Mouse (Mus musculus) stomach, postnatal 0 days (tissue): ENCODE results near the gene Tas2r138. TPM values are rescaled to one million over a fixed set of nuclear protein-coding genes. Genes with fewer than 3 reads are reported as not detected.

ENCODE experiments used
- ATAC-seq: fragments of 200-750 bp; cut with Nextera tagmentation; 2 replicates; pipeline ENCODE4 v1.8.0; 2017; ENCODE audit not compliant: low FRiP score, low TSS enrichment
- DNase-seq: peaks from one replicate; pipeline ENCODE4 v3.0.0-alpha.2; 2016; ENCODE audit warnings: low spot score
- H3K27ac ChIP-seq: fragments of 300-500 bp; sonication (generic); replicated peaks from 2 replicates; pipeline ENCODE4 v1.5.1; 2014; ENCODE audit warnings: mild to moderate bottlenecking, control low read depth
- H3K27me3 ChIP-seq: fragments of 300-500 bp; sonication (generic); 2 replicates; pipeline ENCODE4 v1.6.1; 2014; ENCODE audit warnings: low read length; ENCODE audit not compliant: control insufficient read depth, insufficient read depth
- H3K36me3 ChIP-seq: fragments of 300-500 bp; sonication (generic); 2 replicates; pipeline ENCODE4 v1.6.1; 2014; ENCODE audit warnings: low read length, mixed read lengths; ENCODE audit not compliant: control insufficient read depth, insufficient read depth
- H3K4me1 ChIP-seq: fragments of 300-500 bp; sonication (generic); replicated peaks from 2 replicates; pipeline ENCODE4 v1.6.1; 2014; ENCODE audit warnings: antibody characterized with exemption; ENCODE audit not compliant: control insufficient read depth, insufficient read depth
- H3K4me2 ChIP-seq: fragments of 300-500 bp; sonication (generic); replicated peaks from 2 replicates; pipeline ENCODE4 v1.6.1; 2014; ENCODE audit warnings: low read depth, mild to moderate bottlenecking, control low read depth, moderate library complexity
- H3K4me3 ChIP-seq: fragments of 300-500 bp; sonication (generic); 2 replicates; pipeline ENCODE4 v1.5.1; 2014; ENCODE audit warnings: low read depth, low read length, control low read depth
- H3K9ac ChIP-seq: fragments of 300-500 bp; sonication (generic); 2 replicates; pipeline ENCODE4 v1.6.1; 2014; ENCODE audit warnings: mild to moderate bottlenecking, low read length, control low read depth, mixed read lengths
- H3K9me3 ChIP-seq: fragments of 300-500 bp; sonication (generic); 2 replicates; pipeline ENCODE4 v1.6.1; 2016; ENCODE audit warnings: low read length; ENCODE audit not compliant: control insufficient read depth
- CTCF ChIP-seq: IDR thresholded peaks from 2 replicates; pipeline ENCODE4 v1.5.1; 2016; ENCODE audit warnings: antibody characterized with exemption, low read depth, mild to moderate bottlenecking, moderate library complexity
- EP300 ChIP-seq: optimal IDR thresholded peaks from 2 replicates; pipeline ENCODE3; 2016; ENCODE audit warnings: antibody characterized with exemption
- WGBS: fragments of 180-500 bp; shearing (Covaris S2); extraction: QIAGEN DNeasy Blood & Tissue Kit; methylation state at CpG from one replicate; pipeline ENCODE4 v1.1.7; 2014; 5-methylcytosine and 5-hydroxymethylcytosine counted together
- polyA plus RNA-seq: library from polyadenylated mRNA; unstranded; fragments of >200 nt; fragmentation: Nextera tagmentation; extraction: Ambion mirVana; gene quantifications from 2 replicates; pipeline ENCODE4 v1.2.1, GENCODE M21; 2015

Gene Tas2r138
- not detected in 2 replicates for polyA plus RNA-seq

GRCm38 (mm10) chr6:40613260-40613852, at the start of gene Tas2r138:
Tas2r138 (minus strand) TSS chr6:40613310.
- TF ChIP-seq CTCF (no peak), EP300 (no peak)
- no peak within 1 kb of the TSS for H3K9ac ChIP-seq
- no peaks in the 10 kb centered on the region for H3K27me3 ChIP-seq
- ATAC-seq (no peak), DNase-seq (no peak)
- no peaks in the 10 kb centered on the region for H3K9me3 ChIP-seq
- 84% methylated on average over 4 of the region's 4 CpGs for WGBS
- H3K4me2 ChIP-seq, result no peak within 1 kb of the TSS
- no peaks in the 10 kb centered on the region for H3K36me3 ChIP-seq
- no peak within 1 kb of the TSS for H3K27ac ChIP-seq
- no peaks in the 10 kb centered on the region for H3K4me1 ChIP-seq
- H3K4me3 ChIP-seq, result no peak within 1 kb of the TSS

GRCm38 (mm10) chr6:40660930-40661329, 47.8 kb upstream of the Tas2r138 start:
- 44% methylated on average over 2 of the region's 2 CpGs for WGBS
- Histone ChIP-seq H3K27ac (no peak overlapping the region), H3K36me3 (no peaks in the 10 kb centered on the region), H3K4me1 (no peaks in the 10 kb centered on the region), H3K4me2 (no peak overlapping the region), H3K27me3 (no peaks in the 10 kb centered on the region), H3K9me3 (no peaks in the 10 kb centered on the region), H3K9ac (no peak overlapping the region), H3K4me3 (no peak overlapping the region)
- TF ChIP-seq EP300 (no peak), CTCF (no peak)
- DNase-seq (no peak), ATAC-seq (no peak)

- H3K27ac ChIP-seq, result no peak overlapping the region
- no peak for DNase-seq
- ATAC-seq, result no peak
- H3K4me3 ChIP-seq, result no peak overlapping the region
- H3K36me3 ChIP-seq, result no peaks in the 10 kb centered on the region
- no peaks in the 10 kb centered on the region for H3K4me1 ChIP-seq
- WGBS, result 71% methylated on average over 1 of the region's 1 CpGs
- H3K9me3 ChIP-seq, result no peaks in the 10 kb centered on the region
- no peaks in the 10 kb centered on the region for H3K27me3 ChIP-seq
- no peak for TF ChIP-seq CTCF
- no peak for TF ChIP-seq EP300
- H3K9ac ChIP-seq, result no peak overlapping the region
- no peak overlapping the region for H3K4me2 ChIP-seq
Measured at GRCm38 (mm10) chr6:40650953-40651352, 37.8 kb upstream of the Tas2r138 start.

- no peak overlapping the region for H3K4me3 ChIP-seq
- H3K4me1 ChIP-seq, result no peaks in the 10 kb centered on the region
- no peak for DNase-seq
- 64% methylated on average over 8 of the region's 8 CpGs for WGBS
- no peak overlapping the region for H3K27ac ChIP-seq
- no peaks in the 10 kb centered on the region for H3K36me3 ChIP-seq
- no peak for ATAC-seq
- H3K4me2 ChIP-seq, result no peak overlapping the region
- no peak overlapping the region for H3K9ac ChIP-seq
- H3K27me3 ChIP-seq, result no peaks in the 10 kb centered on the region
- no peaks in the 10 kb centered on the region for H3K9me3 ChIP-seq
- TF ChIP-seq CTCF, result no peak
- no peak for TF ChIP-seq EP300
Measured at GRCm38 (mm10) chr6:40645701-40646100, 32.6 kb upstream of the Tas2r138 start.

GRCm38 (mm10) chr6:40640710-40641538, 27.8 kb upstream of the Tas2r138 start:
- no peaks in the 10 kb centered on the region for H3K9me3 ChIP-seq
- H3K27ac ChIP-seq, result no peak overlapping the region
- H3K9ac ChIP-seq, result no peak overlapping the region
- no peaks in the 10 kb centered on the region for H3K36me3 ChIP-seq
- ATAC-seq, result no peak
- H3K4me1 ChIP-seq, result no peaks in the 10 kb centered on the region
- no peak for TF ChIP-seq EP300
- TF ChIP-seq CTCF, result no peak
- H3K4me2 ChIP-seq, result no peak overlapping the region
- H3K27me3 ChIP-seq, result no peaks in the 10 kb centered on the region
- 68% methylated on average over 8 of the region's 8 CpGs for WGBS
- H3K4me3 ChIP-seq, result no peak overlapping the region
- DNase-seq, result no peak

- DNase-seq, result no peak
- 95% methylated on average over 4 of the region's 5 CpGs for WGBS
- Histone ChIP-seq H3K36me3 (no peaks in the 10 kb centered on the region), H3K4me1 (no peaks in the 10 kb centered on the region), H3K9me3 (no peaks in the 10 kb centered on the region), H3K27ac (no peak overlapping the region), H3K9ac (no peak overlapping the region), H3K4me3 (no peak overlapping the region), H3K4me2 (no peak overlapping the region), H3K27me3 (no peaks in the 10 kb centered on the region)
- ATAC-seq, result no peak
- no peak for TF ChIP-seq CTCF
- TF ChIP-seq EP300, result no peak
Measured at GRCm38 (mm10) chr6:40637755-40638154, 24.6 kb upstream of the Tas2r138 start.
